In the genomic region with DNA sequence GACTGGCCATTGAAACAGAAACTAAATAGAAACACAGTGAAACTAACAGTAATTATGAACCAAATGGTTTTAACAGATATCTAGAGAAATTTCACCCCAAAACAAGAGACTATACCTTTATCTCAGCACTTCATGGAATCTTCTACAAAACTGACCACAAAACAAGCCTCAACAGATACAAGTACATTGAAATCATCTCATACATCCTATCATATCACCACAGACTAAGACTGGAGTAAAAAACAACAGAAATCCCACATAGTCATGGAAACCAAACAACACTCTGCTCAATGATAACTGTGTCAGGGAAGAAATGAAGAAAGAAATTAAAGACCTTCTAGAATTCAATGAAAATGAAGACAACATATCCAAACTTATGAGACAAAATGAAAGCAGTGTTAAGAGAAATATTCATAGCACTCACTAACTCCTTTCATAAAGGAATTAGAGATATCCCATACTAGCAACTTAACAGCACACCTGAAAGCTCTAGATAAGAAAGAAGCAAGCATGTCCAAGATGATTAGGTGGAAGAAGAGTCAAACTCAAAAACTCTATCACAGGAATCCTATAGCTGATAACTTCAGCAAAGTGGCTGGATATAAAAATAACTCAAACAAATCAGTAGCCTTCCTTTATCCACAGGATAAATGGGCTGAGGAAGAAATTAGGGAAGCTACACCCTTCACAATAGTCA, we compare ENCODE assay signal across 22 mouse cellular contexts.
DNase-seq lines count a peak whose midpoint lies in the region; ATAC-seq and TF ChIP-seq lines count a peak whose summit lies in the region.
"Had no signal": no experiment of that assay in that cellular context is flagged by ENCODE, and none has a peak within 500 bp of the region (broad histone marks: within the 10 kb centered on the region; RNA-seq: fewer than 3 reads in every experiment).

No protein-coding gene starts in this region.

- TF ChIP-seq CTCF in stomach, postnatal 0 days (IDR thresholded peaks at IDR 0.05; ENCODE audit: low read depth) = no peak

- H3K9ac ChIP-seq in liver, embryonic 11.5 days (ENCODE audit: low read depth, low read length) = no peak overlapping the region
- H3K9ac ChIP-seq in liver, embryonic 12.5 days = no peak overlapping the region
- no peak overlapping the region for H3K9ac ChIP-seq in liver, embryonic 16.5 days (ENCODE audit: low read depth, low read length)
- no peak overlapping the region for H3K9ac ChIP-seq in stomach, postnatal 0 days (ENCODE audit: low read length)
- H3K9ac ChIP-seq: embryonic facial prominence, embryonic 13.5 days; forebrain, embryonic 12.5 days; heart, embryonic 12.5 days; hindbrain, embryonic 14.5 days had no signal

- H3K36me3 ChIP-seq in liver, embryonic 11.5 days (ENCODE audit: control insufficient read depth, insufficient read depth, low read length) = no peaks in the 10 kb centered on the region
- no peaks in the 10 kb centered on the region for H3K36me3 ChIP-seq in liver, embryonic 12.5 days
- no peaks in the 10 kb centered on the region for H3K36me3 ChIP-seq in liver, embryonic 16.5 days (ENCODE audit: control insufficient read depth, insufficient read depth)
- no peaks in the 10 kb centered on the region for H3K36me3 ChIP-seq in stomach, postnatal 0 days (ENCODE audit: control insufficient read depth, insufficient read depth, low read length)
- H3K36me3 ChIP-seq: embryonic facial prominence, embryonic 13.5 days; forebrain, embryonic 12.5 days; G1E; heart, embryonic 12.5 days; hindbrain, embryonic 10.5 days had no signal

- no peaks in the 10 kb centered on the region for H3K9me3 ChIP-seq in liver, embryonic 11.5 days (ENCODE audit: control insufficient read depth, low read length)
- H3K9me3 ChIP-seq in liver, embryonic 12.5 days (replicated peaks) = no peaks in the 10 kb centered on the region
- no peaks in the 10 kb centered on the region for H3K9me3 ChIP-seq in liver, embryonic 16.5 days (replicated peaks; ENCODE audit: control insufficient read depth, low read length)
- H3K9me3 ChIP-seq in stomach, postnatal 0 days (ENCODE audit: control insufficient read depth, low read length) = no peaks in the 10 kb centered on the region
- H3K9me3 ChIP-seq: embryonic facial prominence, embryonic 13.5 days; forebrain, embryonic 12.5 days; heart, embryonic 12.5 days; hindbrain, embryonic 10.5 days had no signal

- peak; percentile 46; the same call in 1 of the 2 replicates for ATAC-seq in liver, embryonic 11.5 days (replicated peaks; ENCODE audit: low FRiP score)
- ATAC-seq in liver, embryonic 12.5 days = peak; percentile 52; the same call in 1 of the 2 replicates
- peak; percentile 61 for ATAC-seq in liver, embryonic 16.5 days (ENCODE audit: low read depth)
- no peak for ATAC-seq in stomach, postnatal 0 days (ENCODE audit: low FRiP score, low TSS enrichment)
- ATAC-seq: CD4-positive, CD25-positive, alpha-beta regulatory T cell, adult 4 months; forebrain, embryonic 16.5 days had no signal

- no peak overlapping the region for H3K4me2 ChIP-seq in liver, embryonic 11.5 days
- H3K4me2 ChIP-seq in liver, embryonic 12.5 days = no peak overlapping the region
- H3K4me2 ChIP-seq in liver, embryonic 16.5 days (ENCODE audit: low read depth, low read length) = no peak overlapping the region
- no peak overlapping the region for H3K4me2 ChIP-seq in stomach, postnatal 0 days (replicated peaks; ENCODE audit: low read depth)
- H3K4me2 ChIP-seq: embryonic facial prominence, embryonic 13.5 days; forebrain, embryonic 12.5 days; heart, embryonic 12.5 days; hindbrain, embryonic 14.5 days had no signal

- H3K4me3 ChIP-seq in liver, embryonic 11.5 days (ENCODE audit: low read depth, low read length) = no peak overlapping the region
- no peak overlapping the region for H3K4me3 ChIP-seq in liver, embryonic 12.5 days
- H3K4me3 ChIP-seq in liver, embryonic 16.5 days (ENCODE audit: low read depth, low read length) = no peak overlapping the region
- no peak overlapping the region for H3K4me3 ChIP-seq in stomach, postnatal 0 days (ENCODE audit: low read depth, low read length)
- H3K4me3 ChIP-seq: embryonic facial prominence, embryonic 13.5 days; forebrain, embryonic 12.5 days; heart, adult 2 months; heart, embryonic 12.5 days; hindbrain, embryonic 10.5 days had no signal

- no peak for DNase-seq in liver, embryonic 11.5 days (ENCODE audit: low spot score)
- no peak for DNase-seq in liver
- no peak for DNase-seq in layer of hippocampus, postnatal 25 days (ENCODE audit: extremely low spot score in 1 of 2, low spot score in 1 of 2)
- no peak for DNase-seq in stomach, postnatal 0 days (ENCODE audit: low spot score)
- no peak for DNase-seq in kidney, adult 9 months
- DNase-seq: adrenal gland, postnatal 25 days; B cell, adult 2 months; cerebellum, adult 11 months; cerebellum, adult 8-10 months; cerebellum, postnatal 25 days; gastrocnemius, postnatal 14 days; heart, adult 2 months had no signal

- no peak for TF ChIP-seq EP300 in stomach, postnatal 0 days (optimal IDR thresholded peaks at IDR 0.05)

- H3K27me3 ChIP-seq in liver, embryonic 11.5 days (replicated peaks; ENCODE audit: control insufficient read depth, insufficient read depth, low read length) = no peaks in the 10 kb centered on the region
- H3K27me3 ChIP-seq in liver, embryonic 12.5 days (replicated peaks) = no peaks in the 10 kb centered on the region
- H3K27me3 ChIP-seq in liver, embryonic 16.5 days (ENCODE audit: control insufficient read depth, insufficient read depth, low read depth, low read length) = no peaks in the 10 kb centered on the region
- H3K27me3 ChIP-seq in stomach, postnatal 0 days (ENCODE audit: control insufficient read depth, insufficient read depth, low read length) = no peaks in the 10 kb centered on the region
- H3K27me3 ChIP-seq: embryonic facial prominence, embryonic 13.5 days; forebrain, embryonic 12.5 days; heart, embryonic 12.5 days had no signal

- H3K4me1 ChIP-seq in liver, embryonic 11.5 days (replicated peaks; ENCODE audit: control insufficient read depth, insufficient read depth, low read length) = no peaks in the 10 kb centered on the region
- H3K4me1 ChIP-seq in liver, embryonic 12.5 days = no peaks in the 10 kb centered on the region
- H3K4me1 ChIP-seq in liver, embryonic 16.5 days (ENCODE audit: control insufficient read depth, low read depth, low read length) = no peaks in the 10 kb centered on the region
- no peaks in the 10 kb centered on the region for H3K4me1 ChIP-seq in stomach, postnatal 0 days (replicated peaks; ENCODE audit: control insufficient read depth, insufficient read depth)
- H3K4me1 ChIP-seq: embryonic facial prominence, embryonic 13.5 days; forebrain, embryonic 12.5 days; heart, embryonic 12.5 days; hindbrain, embryonic 10.5 days had no signal

- H3K27ac ChIP-seq in liver, embryonic 11.5 days (ENCODE audit: low read depth, low read length) = no peak overlapping the region
- H3K27ac ChIP-seq in liver, embryonic 12.5 days = no peak overlapping the region
- H3K27ac ChIP-seq in liver, embryonic 16.5 days (ENCODE audit: low read length) = no peak overlapping the region
- H3K27ac ChIP-seq in stomach, postnatal 0 days (replicated peaks) = no peak overlapping the region
- H3K27ac ChIP-seq: embryonic facial prominence, embryonic 13.5 days; forebrain, embryonic 12.5 days; heart, adult 2 months; hindbrain, embryonic 10.5 days; hindbrain, embryonic 14.5 days had no signal
